Mouse (Mus musculus) urinary bladder, adult 2 months (tissue): ENCODE measurements around the gene Gm28308. TPM values are rescaled to one million over a fixed set of nuclear protein-coding genes. Genes with fewer than 3 reads are reported as not detected.
A peak's percentile ranks its signal among the peaks of the same experiment; 100 is the strongest.

Experiments
- DNase-seq: peaks from one replicate; pipeline ENCODE4 v3.0.0; 2022; ENCODE audit warnings: low spot score
- polyA plus RNA-seq: library from polyadenylated mRNA; depleted of rRNA; stranded (reverse); fragments of >200 nt; gene quantifications from 2 replicates; pipeline ENCODE4 v1.2.3, GENCODE M21; 2012

Gm28308 gene
- polyA plus RNA-seq, 1 experiment = 1.2 TPM

DNA sequence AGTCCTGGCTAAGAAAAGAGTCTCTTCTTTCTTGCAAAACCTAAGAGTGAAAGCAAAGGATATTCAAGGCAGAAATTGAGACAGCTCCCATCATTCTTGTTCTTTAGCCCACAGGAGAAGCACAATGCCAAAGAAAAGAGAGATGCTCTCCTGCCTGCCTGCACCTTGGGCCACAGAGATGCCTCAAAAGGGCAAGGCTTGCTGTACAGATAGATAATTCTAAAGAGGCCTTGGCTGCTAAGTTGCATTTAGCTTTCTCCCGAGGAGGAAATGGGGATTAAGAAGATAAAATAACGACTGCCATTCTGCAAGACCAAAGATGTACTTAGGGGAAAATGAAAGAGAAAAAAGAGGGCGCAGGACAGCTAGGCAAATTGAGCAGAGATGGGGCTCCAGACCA, 33.8 kb upstream of the Gm28308 start:
- peak; percentile 23 for DNase-seq

DNA sequence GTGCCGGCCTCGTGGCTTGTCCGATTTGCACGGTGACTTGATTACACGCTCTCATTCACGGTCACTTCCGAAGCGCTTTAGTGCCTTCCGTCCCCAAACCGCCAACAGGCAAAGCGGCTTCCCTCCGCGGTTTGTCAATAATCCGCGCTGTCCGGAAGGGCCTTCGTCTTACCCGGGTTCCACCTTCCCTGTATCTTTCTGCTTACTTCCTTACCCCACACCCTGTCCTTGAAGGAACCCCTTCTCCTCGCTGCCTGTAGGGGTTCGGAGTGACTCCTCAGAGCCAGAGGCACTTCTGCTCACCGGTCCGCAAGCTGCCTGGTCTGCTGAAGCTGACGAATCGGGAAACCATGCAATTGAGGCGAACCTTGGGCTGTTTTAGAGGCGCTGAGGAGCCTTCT, 33.3 kb upstream of the Gm28308 start:
- peak; percentile 56 for DNase-seq

- peak; percentile 65 for DNase-seq
Measured at GRCm38 (mm10) chr6:52245757-52246142, 32.6 kb upstream of the Gm28308 start, which contains the start of gene Hoxa11. TSS of gene Hoxa11 (minus strand) at chr6:52245810.

GRCm38 (mm10) chr6:52245040-52245756, 32.1 kb upstream of the Gm28308 start:
- DNase-seq = peak; percentile 61

DNA sequence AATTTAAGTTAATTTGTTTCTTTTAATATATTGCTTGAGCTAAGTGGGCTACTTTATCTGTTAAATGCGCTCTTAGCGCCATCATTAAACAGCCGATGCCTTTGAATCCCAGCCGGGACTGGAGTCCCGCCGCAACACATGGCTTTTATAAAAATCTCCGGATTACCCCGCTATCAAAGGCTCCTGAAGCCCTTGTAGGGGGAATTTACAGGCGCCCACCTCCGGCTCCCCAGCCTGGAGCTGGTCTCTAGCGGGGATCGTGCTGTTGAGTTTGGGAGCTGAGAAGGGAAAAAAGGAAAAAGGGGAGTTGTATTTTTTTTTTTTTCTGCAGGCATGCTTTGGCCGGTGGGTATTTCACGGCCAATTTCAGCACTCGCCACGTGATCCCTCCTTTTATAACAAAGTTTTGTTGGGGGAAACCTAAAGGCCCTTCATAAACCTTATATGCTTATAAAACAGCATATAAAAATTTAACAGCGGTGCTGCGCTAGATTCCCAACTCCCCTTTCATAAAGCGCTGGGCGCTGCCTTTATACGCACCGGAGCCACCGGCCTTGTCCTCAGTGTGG, 31.4 kb upstream of the Gm28308 start:
- DNase-seq = peak; percentile 27

- DNase-seq = peak; percentile 53
Measured at GRCm38 (mm10) chr6:52243681-52244121, 30.6 kb upstream of the Gm28308 start.

DNA sequence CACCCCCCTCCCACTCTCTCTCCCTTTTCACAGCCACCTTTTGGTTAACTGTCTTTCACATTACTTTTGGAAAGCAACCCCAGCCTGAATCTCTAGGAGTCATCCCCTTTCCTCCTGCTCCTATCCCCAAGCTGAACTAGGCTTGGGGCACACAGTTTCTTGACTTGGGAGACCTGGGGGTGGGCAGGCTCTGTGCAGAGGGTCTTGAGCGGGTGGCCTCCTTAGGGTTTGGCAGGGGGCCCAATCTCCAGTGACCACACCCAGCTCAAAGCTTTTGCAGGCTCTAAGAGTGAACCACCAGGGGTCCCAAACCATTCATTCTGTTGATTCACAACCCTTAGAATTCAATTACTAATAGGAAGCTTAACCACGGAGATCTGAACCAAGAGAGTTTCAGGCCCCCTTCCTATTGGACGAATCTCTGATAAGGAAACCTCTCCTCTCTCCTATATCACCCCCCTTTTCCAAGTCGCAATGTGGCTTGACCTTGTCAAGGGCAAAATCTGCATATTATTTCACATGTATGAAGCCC, 29.7 kb upstream of the Gm28308 start:
- peak; percentile 20 for DNase-seq

DNA sequence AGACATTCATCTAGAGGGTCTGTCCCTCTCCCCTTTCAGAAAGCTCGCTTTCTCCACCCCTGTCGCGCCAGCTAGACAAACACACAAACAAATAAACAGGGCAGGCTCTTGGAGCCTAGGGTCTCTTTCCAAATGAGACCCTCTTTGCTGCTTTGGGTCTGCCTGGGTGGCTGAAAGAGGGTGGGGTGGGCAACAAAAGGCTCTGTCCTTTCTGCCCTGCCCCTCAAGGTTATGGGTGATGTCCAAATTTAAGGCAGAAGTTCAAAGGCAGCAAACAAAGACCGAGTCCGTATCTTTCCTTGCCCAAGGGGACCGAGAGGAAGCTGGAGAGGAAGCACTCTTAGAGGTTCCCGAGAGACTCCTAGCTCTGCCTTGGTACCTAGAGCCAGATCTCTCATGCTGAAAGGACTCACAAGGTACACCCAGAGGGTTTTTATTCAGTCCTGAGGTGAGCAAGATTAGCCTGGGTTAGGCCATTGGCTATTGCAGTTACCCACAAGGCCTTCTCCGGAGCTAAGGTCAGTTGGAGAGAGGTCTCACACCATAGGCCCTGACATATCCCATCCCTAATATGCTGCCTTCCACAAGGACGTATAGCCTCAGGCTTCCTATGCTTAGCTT, 28.0 kb upstream of the Gm28308 start:
- peak; percentile 25 for DNase-seq

GRCm38 (mm10) chr6:52240389-52241000, 27.4 kb upstream of the Gm28308 start, which contains the start of gene Hoxa10:
TSS of gene Hoxa10 (minus strand) at chr6:52240854.
- peak; percentile 86 for DNase-seq

GRCm38 (mm10) chr6:52239625-52240388, 26.7 kb upstream of the Gm28308 start:
- DNase-seq = peak; percentile 40

- DNase-seq = peak; percentile 28
Measured at GRCm38 (mm10) chr6:52238976-52239375, 25.8 kb upstream of the Gm28308 start.

DNA sequence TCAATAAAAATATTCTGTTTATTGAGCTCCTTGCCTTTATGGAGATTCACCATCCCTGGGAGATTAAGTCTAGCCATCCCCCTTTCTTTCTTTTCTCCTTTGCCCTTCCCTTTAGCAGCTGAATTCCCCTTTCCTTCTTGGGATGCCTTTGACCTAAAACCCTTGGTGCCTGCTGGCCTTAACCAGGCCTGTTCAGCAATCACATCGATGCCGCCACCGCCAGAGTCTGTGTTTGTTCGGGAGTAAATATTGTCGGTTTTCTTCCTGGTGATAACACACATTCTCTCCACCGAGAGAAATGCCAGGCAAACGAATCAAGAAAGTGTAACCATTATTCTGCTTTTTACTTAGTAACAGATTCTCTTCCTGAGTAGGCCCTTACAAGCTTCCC, 25.0 kb upstream of the Gm28308 start:
- DNase-seq = peak; percentile 28

DNA sequence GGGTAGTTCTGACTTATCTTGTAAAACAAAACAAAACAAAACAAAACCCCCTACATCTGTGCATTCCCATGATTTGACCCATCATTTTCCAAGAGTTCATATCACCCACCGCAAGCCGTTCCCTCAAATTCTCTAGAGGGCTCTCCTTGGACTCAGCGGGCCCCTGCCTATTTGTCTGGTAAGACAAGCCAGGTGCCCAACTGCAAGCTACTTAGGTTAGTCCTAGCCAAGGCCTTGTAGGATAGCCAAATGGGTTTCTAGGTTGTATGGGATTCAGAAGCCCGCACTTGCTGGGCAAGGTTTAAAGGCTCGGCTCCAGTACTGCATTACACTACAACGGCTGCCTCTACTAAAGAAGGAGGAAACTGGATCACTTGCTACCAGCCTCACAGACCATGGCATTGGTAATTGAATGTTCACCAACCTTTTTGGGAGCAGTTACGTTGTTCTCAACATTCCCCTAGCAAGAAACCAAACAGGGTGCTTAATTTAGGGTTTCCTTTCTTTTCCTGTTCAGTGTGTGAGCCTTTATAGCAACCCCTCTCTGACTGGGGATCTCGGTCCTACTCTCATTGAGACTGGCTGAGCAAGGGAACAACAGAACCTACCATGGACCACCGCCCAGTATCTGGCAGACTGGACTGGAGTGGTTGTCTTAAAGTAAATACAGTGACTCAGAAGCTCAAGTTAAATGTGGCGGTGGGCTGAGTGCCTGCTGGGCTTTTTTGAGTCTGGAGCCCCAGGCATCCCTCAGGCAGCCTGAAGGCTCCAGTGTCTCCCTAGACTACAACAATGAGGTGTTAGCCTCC, 24.4 kb upstream of the Gm28308 start:
- peak; percentile 32 for DNase-seq

GRCm38 (mm10) chr6:52236806-52237205, 23.7 kb upstream of the Gm28308 start:
- DNase-seq = peak; percentile 26

GRCm38 (mm10) chr6:52235866-52236265, 22.7 kb upstream of the Gm28308 start:
- DNase-seq = peak; percentile 23

GRCm38 (mm10) chr6:52235267-52235666, 22.1 kb upstream of the Gm28308 start:
- DNase-seq = no peak

- peak; percentile 72 for DNase-seq
Measured at GRCm38 (mm10) chr6:52234428-52235140, 21.4 kb upstream of the Gm28308 start.

DNA sequence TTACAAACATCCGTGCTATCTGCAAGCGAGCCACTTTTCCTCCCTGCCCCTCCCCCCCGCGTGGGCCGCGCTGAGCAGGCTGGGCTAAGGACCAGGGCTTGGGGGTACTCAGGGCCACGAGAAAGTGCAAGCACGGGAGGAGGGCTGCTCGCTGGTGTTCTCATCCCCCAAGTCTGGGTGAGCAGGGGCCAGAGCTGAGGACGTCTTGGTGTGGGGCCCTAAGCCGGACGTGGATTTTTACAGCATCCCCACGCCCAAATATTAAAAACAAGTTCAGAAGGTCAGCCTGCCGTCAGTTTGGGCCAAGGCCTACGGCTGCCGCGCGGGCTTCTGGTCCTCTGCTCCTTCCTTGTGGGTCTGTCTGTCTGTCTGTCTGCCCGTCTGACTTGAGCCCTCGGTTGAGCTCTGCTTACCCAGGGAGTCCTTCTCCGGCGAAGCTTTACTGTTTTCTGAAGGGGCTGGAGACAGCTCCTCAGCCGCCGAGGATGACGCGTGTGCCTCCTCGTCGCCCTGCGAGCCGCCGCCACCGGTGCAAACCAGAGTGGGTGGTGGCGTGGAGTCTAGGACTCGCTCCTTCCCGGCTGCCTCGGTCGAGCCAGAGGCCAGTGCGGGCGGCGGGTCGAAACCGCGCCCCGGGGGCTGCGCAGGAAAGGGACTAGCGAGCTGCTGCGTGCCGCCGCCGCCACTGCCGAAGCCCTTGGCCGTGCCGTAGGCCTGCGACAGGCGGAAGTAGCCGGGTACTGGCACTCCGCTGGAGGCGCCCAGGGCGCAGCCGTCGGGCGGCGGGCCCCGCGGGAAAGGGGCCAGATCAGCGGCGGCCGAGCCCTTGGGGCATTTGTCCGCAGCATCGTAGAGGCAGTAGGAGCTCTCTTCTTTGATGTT, 20.6 kb upstream of the Gm28308 start:
- DNase-seq = peak; percentile 83
